Mouse (Mus musculus) spleen, adult 2 months (tissue): ENCODE measurements around the gene Gm3285.

Experiments used
- CTCF ChIP-seq: fragments of 200-500 bp; IDR thresholded peaks from 2 replicates; pipeline ENCODE4 v1.5.1; 2011; ENCODE audit warnings: mild to moderate bottlenecking, inconsistent platforms; ENCODE audit not compliant: insufficient read depth, insufficient read length, insufficient replicate concordance; ENCODE audit errors: extremely low read depth
- POLR2A ChIP-seq: fragments of 200-500 bp; IDR thresholded peaks from 2 replicates; pipeline ENCODE4 v1.6.1; 2011; ENCODE audit warnings: low read depth, low read length, inconsistent platforms

DNA sequence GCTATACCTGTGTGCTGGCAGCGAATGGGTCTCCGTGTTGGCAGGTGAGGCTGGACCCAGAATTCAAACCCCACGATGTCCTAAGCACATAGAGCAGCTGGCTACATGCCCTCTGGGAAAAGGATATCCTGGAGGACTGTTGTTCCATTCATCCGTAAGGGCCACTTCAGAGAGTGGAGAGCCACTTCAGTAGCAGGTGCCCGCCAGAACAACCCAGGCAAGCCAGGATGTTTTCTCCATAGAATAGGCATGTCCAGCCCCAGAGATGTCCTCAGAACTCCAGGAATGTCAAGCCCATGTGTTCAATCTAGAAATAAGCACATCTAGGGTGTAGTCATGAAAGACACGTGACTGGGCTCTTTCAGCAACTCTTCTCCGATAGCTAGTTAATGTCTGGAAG, 7.9 kb downstream of the Gm3285 start:
- TF ChIP-seq POLR2A (no peak), CTCF (no peak)
